Mouse (Mus musculus) kidney, embryonic 15.5 days (tissue): ENCODE results near the gene Vac14. TPM values are rescaled to one million over a fixed set of nuclear protein-coding genes. Genes with fewer than 3 reads are reported as not detected.

Experiments used
- ATAC-seq: fragments of 200-750 bp; cut with Nextera tagmentation; replicated peaks from 2 replicates; pipeline ENCODE4 v1.8.0; 2017; ENCODE audit warnings: moderate TSS enrichment; ENCODE audit not compliant: low FRiP score
- H3K27ac ChIP-seq: fragments of 300-500 bp; sonication (generic); 2 replicates; pipeline ENCODE4 v1.5.1; 2015; ENCODE audit warnings: mild to moderate bottlenecking, inconsistent platforms
- H3K27me3 ChIP-seq: fragments of 300-500 bp; sonication (generic); 2 replicates; pipeline ENCODE4 v1.6.1; 2015; ENCODE audit warnings: inconsistent platforms
- H3K36me3 ChIP-seq: fragments of 300-500 bp; sonication (generic); 2 replicates; pipeline ENCODE4 v1.6.1; 2015; ENCODE audit warnings: inconsistent platforms
- H3K4me1 ChIP-seq: fragments of 300-500 bp; sonication (generic); 2 replicates; pipeline ENCODE4 v1.6.1; 2015; ENCODE audit warnings: inconsistent platforms
- H3K4me2 ChIP-seq: fragments of 300-500 bp; sonication (generic); 2 replicates; pipeline ENCODE4 v1.6.1; 2015; ENCODE audit warnings: moderate library complexity, mild to moderate bottlenecking, inconsistent platforms
- H3K4me3 ChIP-seq: fragments of 300-500 bp; sonication (generic); replicated peaks from 2 replicates; pipeline ENCODE4 v1.5.1; 2015; ENCODE audit warnings: mild to moderate bottlenecking, inconsistent platforms
- H3K9ac ChIP-seq: fragments of 300-500 bp; sonication (generic); 2 replicates; pipeline ENCODE4 v1.6.1; 2015; ENCODE audit warnings: mild to moderate bottlenecking, inconsistent platforms
- H3K9me3 ChIP-seq: fragments of 300-500 bp; sonication (generic); replicated peaks from 2 replicates; pipeline ENCODE4 v1.6.1; 2016; ENCODE audit warnings: inconsistent platforms
- WGBS: fragments of 180-500 bp; shearing (Covaris S2); methylation state at CpG from one replicate; pipeline ENCODE4 v1.1.7; 2015; ENCODE audit warnings: mixed read lengths; 5-methylcytosine and 5-hydroxymethylcytosine counted together
- polyA plus RNA-seq: library from polyadenylated mRNA; unstranded; fragments of >200 nt; fragmentation: Nextera tagmentation; extraction: Ambion mirVana; gene quantifications from 2 replicates; pipeline ENCODE4 v1.2.1, GENCODE M21; 2015

Vac14 gene
- polyA plus RNA-seq, 1 experiment from 2014 or later = 23.3 TPM

DNA sequence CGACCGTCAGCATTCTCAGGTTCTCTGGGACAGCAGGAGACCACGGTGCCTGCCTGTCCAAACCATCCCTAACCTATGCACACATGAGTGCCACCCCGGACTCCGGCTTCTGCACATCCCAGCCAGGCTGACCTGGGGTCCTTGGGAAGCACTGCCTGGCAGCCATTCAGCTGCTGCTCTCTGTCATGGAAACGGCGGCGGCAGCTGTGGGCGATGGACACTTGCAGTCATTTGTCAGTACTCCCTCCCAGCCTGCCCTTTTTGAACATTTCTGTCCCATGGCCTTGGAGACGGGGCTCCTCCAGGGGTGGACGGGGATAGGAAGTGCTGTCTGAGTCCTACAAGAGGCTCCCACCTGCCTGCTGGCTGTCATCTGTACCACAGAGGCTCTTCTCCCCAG, 90.0 kb downstream of the Vac14 start:
- 77% methylated on average over 11 of the region's 11 CpGs for WGBS
- Histone ChIP-seq H3K9me3 (no peaks in the 10 kb centered on the region), H3K9ac (no peak overlapping the region), H3K36me3 (peaks cover 28% of the 10 kb centered on the region), H3K4me1 (peaks cover 66% of the 10 kb centered on the region), H3K27me3 (no peaks in the 10 kb centered on the region), H3K4me3 (no peak overlapping the region), H3K4me2 (no peak overlapping the region), H3K27ac (no peak overlapping the region)
- no peak for ATAC-seq

GRCm38 (mm10) chr8:110710593-110710992, 92.2 kb downstream of the Vac14 start:
- Histone ChIP-seq H3K27ac (peak overlapping the region; percentile 77), H3K27me3 (no peaks in the 10 kb centered on the region), H3K4me3 (no peak overlapping the region), H3K4me1 (peaks cover 50% of the 10 kb centered on the region), H3K9ac (0 out of 2 replicates have a peak overlapping the region, but pooled peaks have one; percentile 1), H3K4me2 (no peak overlapping the region), H3K36me3 (peaks cover 39% of the 10 kb centered on the region), H3K9me3 (no peaks in the 10 kb centered on the region)
- ATAC-seq = no peak
- 49% methylated on average over 3 of the region's 3 CpGs for WGBS

- Histone ChIP-seq H3K9me3 (no peaks in the 10 kb centered on the region), H3K9ac (0 out of 2 replicates have a peak overlapping the region, but pooled peaks have one; percentile 1), H3K27ac (peak overlapping the region; percentile 77), H3K4me2 (no peak overlapping the region), H3K4me1 (peaks cover 50% of the 10 kb centered on the region), H3K4me3 (no peak overlapping the region), H3K27me3 (no peaks in the 10 kb centered on the region), H3K36me3 (peaks cover 39% of the 10 kb centered on the region)
- WGBS = 69% methylated on average over 13 of the region's 13 CpGs
- ATAC-seq = no peak
These were observed 93.0 kb downstream of the Vac14 start for GRCm38 (mm10) chr8:110711271-110711934.

GRCm38 (mm10) chr8:110713073-110713472, 94.7 kb downstream of the Vac14 start:
- Histone ChIP-seq H3K9me3 (no peaks in the 10 kb centered on the region), H3K27me3 (no peaks in the 10 kb centered on the region), H3K36me3 (peaks cover 39% of the 10 kb centered on the region), H3K4me3 (no peak overlapping the region), H3K4me2 (no peak overlapping the region), H3K27ac (no peak overlapping the region), H3K4me1 (peaks cover 64% of the 10 kb centered on the region), H3K9ac (no peak overlapping the region)
- 89% methylated on average over 7 of the region's 7 CpGs for WGBS
- no peak for ATAC-seq

DNA sequence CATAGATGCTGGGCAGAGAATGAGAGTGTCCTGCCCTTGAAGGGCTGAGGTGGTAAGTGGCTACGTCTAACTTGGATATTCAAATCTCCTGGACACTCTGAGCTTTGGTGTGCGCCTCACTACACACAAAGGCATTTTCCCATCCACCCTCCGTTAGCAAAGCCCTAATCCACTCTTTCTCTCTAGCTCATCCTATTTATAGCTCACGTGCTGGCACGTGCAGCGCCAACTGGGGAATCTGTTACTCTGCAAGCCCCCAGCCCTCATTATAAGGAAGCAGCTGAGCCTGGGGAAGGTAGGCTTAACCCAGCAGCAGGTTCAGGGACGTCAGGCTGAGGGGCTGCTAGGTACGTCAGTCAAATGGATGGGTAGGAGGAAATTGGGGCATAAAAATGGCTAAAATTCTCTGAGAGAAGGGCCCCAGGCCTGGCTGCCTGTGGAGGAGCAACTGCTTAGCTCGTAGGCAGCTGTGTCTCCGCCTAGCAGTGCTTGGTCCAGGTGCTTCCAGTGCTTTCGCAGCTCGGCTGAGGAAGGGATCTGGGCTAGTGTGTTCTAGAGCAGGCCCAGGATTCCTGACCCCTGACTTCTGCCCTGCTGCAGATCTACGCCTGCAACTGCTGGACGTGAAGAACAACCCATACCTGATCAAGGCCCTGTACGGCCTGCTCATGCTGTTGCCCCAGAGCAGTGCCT, 96.6 kb downstream of the Vac14 start:
- WGBS = 83% methylated on average over 15 of the region's 15 CpGs
- H3K4me1 ChIP-seq = peaks cover 68% of the 10 kb centered on the region
- no peak overlapping the region for H3K9ac ChIP-seq
- H3K27me3 ChIP-seq = no peaks in the 10 kb centered on the region
- H3K9me3 ChIP-seq = no peaks in the 10 kb centered on the region
- H3K4me3 ChIP-seq = no peak overlapping the region
- no peak for ATAC-seq
- H3K27ac ChIP-seq = peak overlapping the region; percentile 92; the same call in 1 of the 2 replicates
- H3K4me2 ChIP-seq = no peak overlapping the region
- peaks cover 39% of the 10 kb centered on the region for H3K36me3 ChIP-seq

DNA sequence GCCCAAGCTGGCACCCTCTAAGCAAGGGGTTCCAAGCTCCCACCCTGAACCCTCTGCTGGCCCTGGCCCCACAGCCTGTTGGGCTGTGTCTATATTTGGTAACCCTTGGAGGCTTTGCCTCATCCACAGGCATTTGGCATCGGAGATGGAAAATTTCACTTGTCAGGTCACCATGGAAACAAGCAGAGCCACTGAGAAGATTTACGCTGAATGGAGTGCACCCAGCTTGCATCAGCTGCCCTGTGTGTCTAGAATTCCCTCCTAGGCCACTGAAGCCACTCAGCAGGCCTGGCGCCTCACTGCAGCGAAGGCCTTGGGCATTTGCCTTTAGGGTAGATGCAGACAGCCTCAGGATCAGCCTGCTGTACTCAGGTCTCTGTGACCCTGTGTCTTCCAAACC, 97.7 kb downstream of the Vac14 start:
- Histone ChIP-seq H3K27ac (peak overlapping the region; percentile 92), H3K27me3 (no peaks in the 10 kb centered on the region), H3K4me1 (peaks cover 68% of the 10 kb centered on the region), H3K36me3 (peaks cover 34% of the 10 kb centered on the region), H3K9ac (no peak overlapping the region), H3K4me2 (no peak overlapping the region), H3K4me3 (no peak overlapping the region), H3K9me3 (no peaks in the 10 kb centered on the region)
- WGBS = 54% methylated on average over 4 of the region's 4 CpGs
- no peak for ATAC-seq

DNA sequence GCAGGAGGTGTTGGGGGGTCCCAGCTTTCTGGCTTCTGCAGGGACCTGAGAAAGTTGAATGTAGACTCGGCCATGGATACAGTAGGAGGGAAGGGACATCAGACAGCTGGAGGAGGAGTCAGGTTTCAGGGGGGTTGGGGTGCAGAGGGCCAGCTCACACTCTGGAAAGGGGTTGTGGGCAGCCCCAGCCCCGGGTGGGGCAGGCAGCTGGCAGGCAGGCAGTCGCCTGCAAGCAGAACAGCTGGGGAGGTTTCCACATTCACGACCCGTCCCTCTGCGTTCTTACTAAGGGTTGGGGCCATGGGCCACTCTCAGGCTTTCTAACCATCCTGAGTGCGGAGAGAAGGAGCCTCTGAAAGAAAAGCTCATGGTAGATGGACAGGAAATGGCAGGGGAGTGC, 98.7 kb downstream of the Vac14 start:
- Histone ChIP-seq H3K27me3 (no peaks in the 10 kb centered on the region), H3K4me3 (no peak overlapping the region), H3K36me3 (peaks cover 24% of the 10 kb centered on the region), H3K27ac (peak overlapping the region; percentile 92), H3K9me3 (no peaks in the 10 kb centered on the region), H3K9ac (no peak overlapping the region), H3K4me2 (no peak overlapping the region), H3K4me1 (peaks cover 63% of the 10 kb centered on the region)
- WGBS = 25% methylated on average over 7 of the region's 7 CpGs
- no peak for ATAC-seq

DNA sequence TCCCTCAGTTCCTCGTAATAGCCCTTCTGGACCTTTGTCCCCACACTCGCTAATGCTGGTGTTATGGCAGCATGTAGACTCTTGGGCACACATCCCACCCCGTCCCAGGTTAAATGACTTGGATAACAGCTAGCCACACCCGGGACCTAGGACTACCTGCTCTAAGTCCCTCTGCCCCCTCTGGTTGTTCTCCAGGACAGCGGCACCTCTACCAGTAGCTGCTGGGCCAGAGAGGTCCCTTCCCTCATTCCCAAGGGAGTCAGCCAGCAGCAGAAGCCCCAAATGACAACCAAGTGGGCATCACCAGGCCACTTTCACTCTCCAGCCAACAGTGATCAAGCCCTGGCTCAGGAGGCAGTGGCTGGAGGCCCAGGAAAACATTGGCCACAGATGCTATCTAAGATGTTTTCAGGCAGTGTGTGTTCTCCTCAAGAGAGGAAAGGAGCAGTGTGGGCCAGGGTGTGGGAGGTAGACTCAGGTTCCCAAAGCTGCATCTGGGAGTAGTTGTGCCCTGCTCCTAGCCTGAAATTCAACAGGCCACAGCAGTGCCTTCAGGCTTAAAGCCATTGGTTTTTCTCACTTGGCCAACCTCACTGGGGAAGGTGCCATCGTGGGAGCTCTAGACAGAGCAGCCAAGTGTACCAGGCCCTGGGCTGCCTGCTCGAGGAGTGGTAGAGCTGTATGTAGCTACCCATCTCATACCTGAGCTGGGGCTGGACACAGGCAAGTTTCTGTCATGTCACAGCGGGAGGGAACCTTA, 100.0 kb downstream of the Vac14 start:
- no peak for ATAC-seq
- Histone ChIP-seq H3K9me3 (no peaks in the 10 kb centered on the region), H3K4me1 (peaks cover 76% of the 10 kb centered on the region), H3K4me2 (no peak overlapping the region), H3K27ac (peak overlapping the region; percentile 92), H3K36me3 (peaks cover 11% of the 10 kb centered on the region), H3K4me3 (no peak overlapping the region), H3K27me3 (no peaks in the 10 kb centered on the region), H3K9ac (no peak overlapping the region)
- WGBS = 60% methylated on average over 8 of the region's 8 CpGs

DNA sequence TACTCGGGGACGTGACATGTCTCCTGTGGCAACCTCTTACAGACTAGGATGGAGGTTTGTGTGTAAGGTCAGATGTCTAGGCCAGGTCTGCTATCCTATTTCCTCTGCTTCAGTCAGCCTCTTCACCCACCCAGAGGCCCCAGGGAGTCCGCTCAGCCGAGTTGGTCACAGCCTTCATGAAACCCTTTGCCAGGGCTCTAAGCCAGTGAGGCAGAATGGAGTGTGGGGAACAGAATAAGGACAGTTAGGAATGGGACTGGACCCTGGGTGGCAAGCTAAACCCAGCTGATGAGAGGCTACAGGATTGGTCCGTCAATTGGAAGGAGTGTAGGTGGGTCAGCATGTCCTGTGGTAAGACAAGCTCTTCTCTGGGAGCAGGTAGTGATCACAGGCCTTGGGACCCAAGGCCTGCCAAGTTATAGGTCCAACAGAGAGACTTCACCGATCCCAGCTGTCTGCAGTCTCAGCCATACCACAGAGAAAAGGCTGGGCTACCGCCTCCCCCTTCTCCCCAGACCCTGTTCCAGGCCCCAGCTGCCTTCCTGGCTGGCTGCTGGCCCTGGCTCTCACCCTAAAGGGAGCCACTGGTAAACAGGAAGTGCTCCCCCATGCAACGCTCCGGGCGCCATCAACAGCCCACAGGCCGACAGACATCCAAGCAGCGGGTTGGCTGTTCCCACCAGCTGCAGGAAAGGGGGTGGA, 100.7 kb downstream of the Vac14 start:
- H3K9ac ChIP-seq = no peak overlapping the region

DNA sequence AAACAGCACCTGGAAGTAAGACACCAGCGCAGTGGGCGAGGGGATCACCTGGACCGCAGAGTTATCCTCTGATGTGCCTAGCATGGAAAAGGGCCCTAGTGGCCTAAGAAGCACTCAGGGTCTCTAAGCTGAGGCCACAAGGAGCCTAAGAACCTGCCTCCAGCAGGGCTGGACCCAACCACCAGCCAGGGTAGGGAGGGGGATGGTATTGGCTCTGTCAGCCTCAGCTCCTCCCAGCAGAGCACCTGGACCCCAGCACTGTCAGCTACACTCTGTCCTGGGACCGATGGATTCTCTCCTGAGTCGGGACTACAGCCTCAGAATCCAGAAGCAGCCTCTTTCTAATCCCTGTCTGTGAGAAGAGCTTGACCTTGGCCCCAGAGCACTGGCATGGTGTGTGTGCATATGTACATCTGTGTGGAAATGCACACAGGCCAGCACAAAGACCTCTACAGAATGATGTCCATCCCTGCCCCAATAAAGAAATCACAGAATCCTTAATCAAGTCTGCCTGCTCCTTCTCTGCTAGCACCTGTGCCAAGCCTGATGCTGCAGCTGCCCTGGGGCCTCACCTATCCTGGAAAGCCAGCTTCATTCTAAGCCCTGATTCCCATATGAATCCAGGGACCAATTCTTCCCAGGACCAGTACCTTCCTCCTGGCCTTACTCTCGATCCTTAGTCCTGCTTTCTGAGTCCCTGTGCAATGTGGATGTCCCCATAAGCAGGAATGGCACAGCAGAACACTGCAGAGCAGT, 101.7 kb downstream of the Vac14 start:
- WGBS = 62% methylated on average over 6 of the region's 6 CpGs
- Histone ChIP-seq H3K9ac (no peak overlapping the region), H3K27ac (peak overlapping the region; percentile 92), H3K4me2 (peak overlapping the region; percentile 83; the same call in 1 of the 2 replicates), H3K4me3 (no peak overlapping the region), H3K9me3 (no peaks in the 10 kb centered on the region), H3K27me3 (no peaks in the 10 kb centered on the region), H3K4me1 (peaks cover 91% of the 10 kb centered on the region), H3K36me3 (0 out of 2 replicates have a peak, but pooled peaks cover 4% of the 10 kb centered on the region)
- no peak for ATAC-seq

More for the DNA sequence above, 100.7 kb downstream of the Vac14 start:
- 27% methylated on average over 12 of the region's 12 CpGs for WGBS
- Histone ChIP-seq H3K9me3 (no peaks in the 10 kb centered on the region), H3K27me3 (no peaks in the 10 kb centered on the region), H3K4me1 (peaks cover 83% of the 10 kb centered on the region), H3K4me2 (peak overlapping the region; percentile 10; the same call in 1 of the 2 replicates), H3K27ac (peak overlapping the region; percentile 92), H3K36me3 (0 out of 2 replicates have a peak, but pooled peaks cover 8% of the 10 kb centered on the region), H3K4me3 (no peak overlapping the region)
- no peak for ATAC-seq
